Mouse (Mus musculus): Measurements from ENCODE around the gene Nrap.

Gene Nrap

DNA sequence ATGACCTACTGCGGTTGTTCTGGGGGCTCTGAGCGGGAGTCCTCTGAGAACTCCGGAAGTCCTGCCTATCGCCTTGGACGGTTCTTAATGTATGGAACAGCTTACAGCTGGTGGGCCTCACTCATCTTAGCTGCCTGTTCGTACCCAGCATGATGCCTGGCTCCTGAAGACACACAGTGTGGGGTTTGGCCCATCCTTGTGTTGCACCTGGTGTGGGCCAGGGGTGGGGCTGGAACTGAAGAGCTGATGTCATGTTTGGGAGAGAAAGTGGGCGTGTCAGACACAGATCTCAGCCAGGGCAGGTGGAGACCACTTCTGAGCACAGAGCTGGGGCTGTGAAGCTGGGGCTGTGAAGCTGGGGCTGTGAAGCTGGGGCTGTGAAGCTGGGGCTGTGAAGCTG, 9.5 kb downstream of the Nrap start:
- H3K4me3 ChIP-seq (replicated peaks; ENCODE audit: low read length): no peak overlapping the region
- no peak for TF ChIP-seq POU5F1 (IDR thresholded peaks at IDR 0.05; ENCODE audit: borderline replicate concordance, low read length)
- TF ChIP-seq NANOG (IDR thresholded peaks at IDR 0.05; ENCODE audit: borderline replicate concordance, low read length): no peak
- no peak for TF ChIP-seq CTCF (conservative IDR thresholded peaks at IDR 0.05; ENCODE audit: low read length)
- H3K4me1 ChIP-seq (replicated peaks; ENCODE audit: low read depth, low read length): no peaks in the 10 kb centered on the region; the same call in 1 of the 2 replicates
- H3K36me3 ChIP-seq (ENCODE audit: insufficient read depth, low read length): no peaks in the 10 kb centered on the region
- no peaks in the 10 kb centered on the region for H3K9me3 ChIP-seq (ENCODE audit: low read length)
- H3K27me3 ChIP-seq (ENCODE audit: insufficient read depth, low read length): no peaks in the 10 kb centered on the region

- no peaks in the 10 kb centered on the region for H3K9me3 ChIP-seq (ENCODE audit: low read length)
- no peaks in the 10 kb centered on the region; the same call in 1 of the 2 replicates for H3K4me1 ChIP-seq (replicated peaks; ENCODE audit: low read depth, low read length)
- H3K27me3 ChIP-seq (ENCODE audit: insufficient read depth, low read length): no peaks in the 10 kb centered on the region
- H3K36me3 ChIP-seq (ENCODE audit: insufficient read depth, low read length): no peaks in the 10 kb centered on the region
- TF ChIP-seq CTCF (conservative IDR thresholded peaks at IDR 0.05; ENCODE audit: low read length) (no peak), POU5F1 (IDR thresholded peaks at IDR 0.05; ENCODE audit: borderline replicate concordance, low read length) (no peak), NANOG (IDR thresholded peaks at IDR 0.05; ENCODE audit: borderline replicate concordance, low read length) (no peak)
- H3K4me3 ChIP-seq (replicated peaks; ENCODE audit: low read length): no peak overlapping the region
Measured at GRCm38 (mm10) chr19:56378554-56379172, 11.2 kb downstream of the Nrap start.

DNA sequence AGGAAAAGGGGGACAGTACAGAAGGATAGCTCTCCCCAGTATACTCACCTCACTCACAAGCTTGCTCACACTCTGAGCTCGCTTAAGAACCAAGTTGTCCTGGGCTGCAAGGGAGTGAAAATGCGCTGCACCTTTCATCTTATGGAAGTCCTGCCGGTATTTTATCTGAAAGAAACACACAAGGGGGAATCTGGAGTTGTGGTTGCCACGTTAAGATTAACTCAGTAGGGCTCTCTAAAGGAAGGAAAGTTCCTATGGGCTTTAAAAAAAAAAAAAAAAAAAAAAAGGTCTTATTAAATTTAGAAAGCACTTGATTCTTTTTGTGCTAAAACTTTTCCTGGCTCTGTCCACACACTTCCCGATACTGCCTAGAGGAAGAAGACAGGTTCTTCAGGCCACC, 11.8 kb downstream of the Nrap start:
- Histone ChIP-seq H3K27me3 (ENCODE audit: insufficient read depth, low read length) (no peaks in the 10 kb centered on the region), H3K9me3 (ENCODE audit: low read length) (no peaks in the 10 kb centered on the region), H3K4me3 (replicated peaks; ENCODE audit: low read length) (no peak overlapping the region), H3K4me1 (replicated peaks; ENCODE audit: low read depth, low read length) (no peaks in the 10 kb centered on the region; the same call in 1 of the 2 replicates), H3K36me3 (ENCODE audit: insufficient read depth, low read length) (no peaks in the 10 kb centered on the region)
- TF ChIP-seq POU5F1 (IDR thresholded peaks at IDR 0.05; ENCODE audit: borderline replicate concordance, low read length) (no peak), CTCF (conservative IDR thresholded peaks at IDR 0.05; ENCODE audit: low read length) (no peak), NANOG (IDR thresholded peaks at IDR 0.05; ENCODE audit: borderline replicate concordance, low read length) (no peak)

- TF ChIP-seq POU5F1 (IDR thresholded peaks at IDR 0.05; ENCODE audit: borderline replicate concordance, low read length) (no peak), NANOG (IDR thresholded peaks at IDR 0.05; ENCODE audit: borderline replicate concordance, low read length) (no peak), CTCF (conservative IDR thresholded peaks at IDR 0.05; ENCODE audit: low read length) (no peak)
- no peak overlapping the region for H3K4me3 ChIP-seq (replicated peaks; ENCODE audit: low read length)
- no peaks in the 10 kb centered on the region for H3K9me3 ChIP-seq (ENCODE audit: low read length)
Measured at GRCm38 (mm10) chr19:56374011-56374410, 15.8 kb downstream of the Nrap start.

GRCm38 (mm10) chr19:56373246-56373645, 16.6 kb downstream of the Nrap start:
- TF ChIP-seq POU5F1 (IDR thresholded peaks at IDR 0.05; ENCODE audit: borderline replicate concordance, low read length): no peak
- TF ChIP-seq NANOG (IDR thresholded peaks at IDR 0.05; ENCODE audit: borderline replicate concordance, low read length): no peak
- TF ChIP-seq CTCF (conservative IDR thresholded peaks at IDR 0.05; ENCODE audit: low read length): no peak
- Histone ChIP-seq H3K4me3 (replicated peaks; ENCODE audit: low read length) (no peak overlapping the region), H3K27me3 (ENCODE audit: insufficient read depth, low read length) (no peaks in the 10 kb centered on the region), H3K9me3 (ENCODE audit: low read length) (no peaks in the 10 kb centered on the region), H3K36me3 (ENCODE audit: insufficient read depth, low read length) (no peaks in the 10 kb centered on the region), H3K4me1 (replicated peaks; ENCODE audit: low read depth, low read length) (no peaks in the 10 kb centered on the region)

More at GRCm38 (mm10) chr19:56374011-56374410, 15.8 kb downstream of the Nrap start:
- H3K36me3 ChIP-seq (ENCODE audit: insufficient read depth, low read length): no peaks in the 10 kb centered on the region
- H3K27me3 ChIP-seq (ENCODE audit: insufficient read depth, low read length): no peaks in the 10 kb centered on the region
- no peaks in the 10 kb centered on the region for H3K4me1 ChIP-seq (replicated peaks; ENCODE audit: low read depth, low read length)

- no peaks in the 10 kb centered on the region for H3K9me3 ChIP-seq (ENCODE audit: low read length)
- TF ChIP-seq POU5F1 (IDR thresholded peaks at IDR 0.05; ENCODE audit: borderline replicate concordance, low read length) (no peak), CTCF (conservative IDR thresholded peaks at IDR 0.05; ENCODE audit: low read length) (no peak), NANOG (IDR thresholded peaks at IDR 0.05; ENCODE audit: borderline replicate concordance, low read length) (no peak)
- H3K4me1 ChIP-seq (replicated peaks; ENCODE audit: low read depth, low read length): no peaks in the 10 kb centered on the region
Measured at GRCm38 (mm10) chr19:56372226-56372625, 17.6 kb downstream of the Nrap start.

GRCm38 (mm10) chr19:56370389-56371150, 19.3 kb downstream of the Nrap start:
- no peaks in the 10 kb centered on the region for H3K27me3 ChIP-seq (ENCODE audit: insufficient read depth, low read length)
- no peaks in the 10 kb centered on the region for H3K36me3 ChIP-seq (ENCODE audit: insufficient read depth, low read length)
- no peaks in the 10 kb centered on the region for H3K4me1 ChIP-seq (replicated peaks; ENCODE audit: low read depth, low read length)
- no peaks in the 10 kb centered on the region for H3K9me3 ChIP-seq (ENCODE audit: low read length)
- H3K4me3 ChIP-seq (replicated peaks; ENCODE audit: low read length): no peak overlapping the region
- TF ChIP-seq NANOG (IDR thresholded peaks at IDR 0.05; ENCODE audit: borderline replicate concordance, low read length) (no peak), POU5F1 (IDR thresholded peaks at IDR 0.05; ENCODE audit: borderline replicate concordance, low read length) (no peak), CTCF (conservative IDR thresholded peaks at IDR 0.05; ENCODE audit: low read length) (no peak)

More at GRCm38 (mm10) chr19:56372226-56372625, 17.6 kb downstream of the Nrap start:
- Histone ChIP-seq H3K36me3 (ENCODE audit: insufficient read depth, low read length) (no peaks in the 10 kb centered on the region), H3K4me3 (replicated peaks; ENCODE audit: low read length) (no peak overlapping the region), H3K27me3 (ENCODE audit: insufficient read depth, low read length) (no peaks in the 10 kb centered on the region)

DNA sequence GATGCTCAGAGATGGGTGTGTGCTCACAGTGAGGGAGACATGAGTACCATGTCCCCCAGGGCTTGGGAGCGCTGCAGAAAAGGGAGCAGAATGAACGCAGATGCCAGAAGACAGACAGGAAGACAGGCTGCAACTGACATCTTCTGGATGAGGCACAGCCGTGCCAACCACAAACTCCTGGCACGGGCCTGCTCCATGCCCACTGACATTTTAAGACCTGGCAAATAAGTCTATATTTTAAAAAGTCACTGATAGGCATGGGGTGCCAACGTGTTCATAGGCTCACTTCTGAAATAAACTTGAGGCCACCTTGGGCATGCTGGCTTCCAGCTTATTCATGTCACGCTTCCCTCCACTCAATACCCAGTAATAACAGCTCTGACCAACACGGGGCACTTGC, 20.9 kb downstream of the Nrap start:
- H3K27me3 ChIP-seq (ENCODE audit: insufficient read depth, low read length): no peaks in the 10 kb centered on the region
- H3K4me3 ChIP-seq (replicated peaks; ENCODE audit: low read length): no peak overlapping the region
- TF ChIP-seq CTCF (conservative IDR thresholded peaks at IDR 0.05; ENCODE audit: low read length): no peak
- TF ChIP-seq NANOG (IDR thresholded peaks at IDR 0.05; ENCODE audit: borderline replicate concordance, low read length): no peak
- no peak for TF ChIP-seq POU5F1 (IDR thresholded peaks at IDR 0.05; ENCODE audit: borderline replicate concordance, low read length)
- H3K4me1 ChIP-seq (replicated peaks; ENCODE audit: low read depth, low read length): no peaks in the 10 kb centered on the region
- H3K36me3 ChIP-seq (ENCODE audit: insufficient read depth, low read length): no peaks in the 10 kb centered on the region
- no peaks in the 10 kb centered on the region for H3K9me3 ChIP-seq (ENCODE audit: low read length)

Data from E14TG2a.4 (cell line).